Mouse (Mus musculus) brain, adult 10 weeks (tissue): Measurements from ENCODE around the gene Rnf114. TPM values are rescaled to one million over a fixed set of nuclear protein-coding genes. Genes with fewer than 3 reads are reported as not detected.

Source experiments
- polyA plus RNA-seq: library from polyadenylated mRNA; stranded (reverse); fragments of 350-450 nt; fragmentation: Illumina TruSeq; extraction: RNeasy Lipid Tissue Mini Kit (QIAGEN cat#74804); gene quantifications from one replicate; pipeline ENCODE4 v1.2.3, GENCODE M21; 2015; ENCODE audit warnings: low read depth, low replicate concordance

Rnf114 gene
- polyA plus RNA-seq, result 68.6 TPM

DNA sequence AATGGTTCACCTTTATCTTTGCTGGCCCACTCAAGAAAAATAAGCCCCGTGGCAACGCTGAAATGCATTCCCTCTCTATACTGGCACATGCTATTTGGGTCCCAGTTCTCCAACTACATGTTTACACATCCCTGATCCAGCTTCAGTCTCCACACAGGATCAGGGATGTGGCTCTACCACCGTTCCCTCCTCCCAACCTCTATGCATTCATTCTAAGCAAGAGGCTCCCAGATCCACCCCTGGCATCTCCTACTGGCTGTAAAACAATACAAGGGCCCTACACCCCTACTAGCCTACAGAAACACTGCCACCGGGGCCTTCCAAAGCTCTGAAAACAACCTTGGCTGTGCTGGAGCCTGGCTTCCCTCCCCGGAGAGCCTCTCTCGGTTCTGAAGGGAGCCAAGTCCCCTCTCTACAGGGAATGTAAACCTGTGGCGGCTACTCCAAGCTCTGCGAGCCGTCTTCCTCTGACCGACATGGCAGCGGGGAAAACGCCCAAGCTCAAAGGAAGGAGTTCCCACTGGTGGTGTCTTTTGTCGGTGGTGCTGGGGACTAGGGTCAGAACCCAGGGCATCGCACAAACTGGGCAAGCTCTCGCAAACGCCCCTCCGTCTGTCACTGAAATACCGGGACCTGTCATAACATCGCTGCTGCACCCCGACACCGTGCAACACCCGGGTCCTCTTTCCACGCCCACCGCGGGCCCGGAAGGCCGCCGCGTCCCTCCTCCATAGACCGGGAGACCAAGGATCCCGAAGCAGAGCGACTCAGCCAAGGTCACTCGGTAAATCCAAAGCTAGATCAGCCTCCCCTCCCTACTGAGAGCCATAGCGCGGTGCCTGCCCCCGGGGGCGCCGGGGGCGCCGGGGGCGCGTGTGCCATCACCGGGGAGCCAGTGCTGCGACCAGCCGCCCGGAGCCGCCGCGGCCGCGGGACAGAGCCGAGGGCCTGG lies at the start of gene Rnf114:
Rnf114 (plus strand) TSS at position 889 of the 952 bp plus-strand sequence.

DNA sequence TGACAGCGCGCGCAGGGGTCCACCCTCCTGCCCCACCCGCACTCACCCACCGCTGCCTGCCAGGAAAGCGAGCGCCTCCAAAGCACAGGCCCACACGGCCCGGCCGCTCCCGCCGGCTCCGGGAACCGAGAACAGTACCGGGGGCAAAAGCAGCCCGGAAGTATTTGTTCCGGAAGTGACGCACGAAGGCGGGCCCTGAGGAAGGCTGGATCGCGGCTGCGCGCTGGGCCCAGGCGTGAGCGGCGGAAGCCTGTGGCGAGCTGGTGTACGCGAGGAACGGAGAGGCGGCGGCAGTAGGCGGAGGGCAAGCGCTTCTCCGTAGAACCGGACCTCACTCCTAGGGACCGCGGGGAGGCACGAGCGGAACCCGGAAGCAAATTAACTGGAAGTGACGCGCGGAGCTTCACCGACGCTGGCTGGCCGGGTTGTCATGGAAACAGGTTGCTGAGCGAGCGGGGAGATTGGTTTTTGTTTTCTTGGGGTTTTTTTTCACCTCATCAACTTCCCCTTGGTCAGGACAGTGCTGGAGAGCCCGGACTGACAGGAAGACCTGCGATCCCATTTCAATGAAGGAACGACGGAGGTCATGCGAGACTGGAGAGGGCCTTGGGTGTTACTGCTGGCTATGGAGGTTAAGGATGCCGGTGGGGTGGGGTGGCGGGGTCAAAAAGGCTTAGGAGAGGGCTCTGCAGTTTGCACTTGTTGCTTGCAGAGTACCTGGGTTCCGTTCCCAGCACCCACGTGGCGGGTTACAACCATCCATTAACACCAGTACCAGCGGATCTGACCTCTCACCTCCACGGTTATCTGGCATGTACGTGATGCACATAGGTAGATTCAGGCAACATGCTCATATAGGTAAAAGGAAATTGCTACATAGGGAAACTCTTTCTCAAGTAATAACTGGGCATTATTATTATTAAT lies 530 bp downstream of the Rnf114 start, which contains the start of gene Spata2:
Spata2 (minus strand) TSS at position 175 of the 924 bp plus-strand sequence.

DNA sequence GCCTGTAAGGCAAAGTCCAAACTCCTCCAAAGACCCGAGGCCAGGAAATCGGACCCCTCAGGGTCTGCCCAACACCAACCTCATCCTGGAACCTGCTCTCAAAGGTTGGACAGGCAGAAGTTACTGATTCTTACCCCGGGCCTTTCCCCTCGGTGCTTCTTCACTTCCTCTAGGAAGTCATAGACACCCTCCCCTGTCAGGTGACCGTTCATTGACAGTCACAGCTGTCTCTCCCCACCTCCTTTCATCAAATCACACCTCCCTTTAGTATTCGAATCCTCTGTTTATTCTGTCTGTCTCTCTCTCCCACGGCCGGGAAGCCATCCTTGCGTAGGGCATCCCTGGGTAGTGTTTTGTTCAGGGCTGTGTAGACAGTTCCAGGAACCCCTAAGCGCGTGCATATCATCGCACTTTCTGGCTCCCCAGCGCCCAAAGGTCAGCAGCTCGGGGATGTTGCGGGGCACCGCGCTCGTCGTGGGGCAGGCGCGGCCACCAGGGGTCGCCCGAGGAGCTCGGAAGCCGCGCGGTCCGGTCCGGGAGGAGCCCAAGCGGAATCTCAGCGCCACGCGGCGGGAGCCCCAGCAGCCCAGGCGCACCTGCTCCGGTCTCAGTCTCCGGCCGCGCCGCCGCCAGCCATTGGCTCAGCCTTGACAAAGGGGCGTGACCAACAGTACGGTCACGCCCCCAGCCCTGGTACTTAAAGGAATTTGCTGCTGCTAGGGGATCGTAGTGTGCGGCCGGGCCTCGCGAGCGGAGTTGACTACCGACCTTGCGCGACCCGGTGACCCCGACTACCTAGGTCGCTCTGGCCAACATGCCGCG lies 45.2 kb downstream of the Rnf114 start, which contains the start of gene Snai1:
Snai1 (plus strand) TSS at position 720 of the 822 bp plus-strand sequence.

Other genes starting within 250 kb of the Rnf114 start
- 27.7 TPM for gene B4galt5, start 143.5 kb upstream of the Rnf114 start, polyA plus RNA-seq
- 21.2 TPM for gene Slc9a8, start 70.9 kb upstream of the Rnf114 start, polyA plus RNA-seq
- 39.0 TPM for gene Spata2, start 242 bp downstream of the Rnf114 start, polyA plus RNA-seq
- 0.46 TPM for gene Snai1, start 45.5 kb downstream of the Rnf114 start, polyA plus RNA-seq
- gene Ube2v1, start 139.4 kb downstream of the Rnf114 start, polyA plus RNA-seq, result 250 TPM
- 0.68 TPM for gene Gm20431, start 168.9 kb downstream of the Rnf114 start, polyA plus RNA-seq
- gene Cebpb, start 196.3 kb downstream of the Rnf114 start, polyA plus RNA-seq, result 3.6 TPM
- 56.2 TPM for gene Tmem189, start 197.2 kb downstream of the Rnf114 start, polyA plus RNA-seq